Comparison of ENCODE assay signal across 26 mouse cellular contexts in the genomic region with DNA sequence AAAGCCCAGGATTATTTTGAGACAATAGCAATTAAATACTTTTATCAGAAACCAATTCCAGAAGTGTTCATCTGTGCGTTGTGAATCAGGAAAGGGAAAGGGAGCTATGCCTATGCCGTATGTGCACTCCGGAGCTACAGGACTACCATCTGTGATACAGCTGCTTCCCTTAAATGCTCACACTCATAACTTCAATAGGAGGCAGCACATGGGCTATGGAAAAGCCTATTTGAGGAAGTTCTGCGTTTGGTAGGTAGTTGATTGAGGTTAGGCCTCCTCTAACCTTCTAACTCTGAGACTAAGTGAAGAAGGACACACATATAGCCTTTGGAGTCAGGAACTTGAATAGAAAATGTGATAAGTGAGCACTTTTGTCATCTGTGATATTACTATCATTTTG.
"Had no signal": no experiment of that assay in that cellular context is flagged by ENCODE, and none has a peak within 500 bp of the region (broad histone marks: within the 10 kb centered on the region; RNA-seq: fewer than 3 reads in every experiment).

No protein-coding gene starts in this region.

- H3K27ac ChIP-seq: heart, adult 2 months; heart, embryonic 13.5 days; heart, embryonic 15.5 days; hindbrain, embryonic 13.5 days; hindbrain, embryonic 15.5 days; hindbrain, postnatal 0 days; kidney, embryonic 15.5 days; kidney, postnatal 0 days; limb, embryonic 13.5 days; limb, embryonic 15.5 days; liver, embryonic 12.5 days; liver, embryonic 14.5 days had no signal

- H3K36me3 ChIP-seq: heart, embryonic 13.5 days; heart, embryonic 15.5 days; hindbrain, embryonic 13.5 days; hindbrain, embryonic 15.5 days; kidney, embryonic 15.5 days; limb, embryonic 13.5 days; limb, embryonic 15.5 days; liver, embryonic 12.5 days had no signal

- H3K9me3 ChIP-seq: heart, embryonic 13.5 days; heart, embryonic 15.5 days; hindbrain, embryonic 13.5 days; hindbrain, embryonic 15.5 days; kidney, embryonic 15.5 days; limb, embryonic 13.5 days; limb, embryonic 15.5 days; liver, embryonic 12.5 days had no signal

- H3K4me1 ChIP-seq: hindbrain, embryonic 13.5 days; hindbrain, embryonic 15.5 days; kidney, embryonic 15.5 days; limb, embryonic 13.5 days; limb, embryonic 15.5 days; liver, embryonic 12.5 days had no signal

- H3K27me3 ChIP-seq: heart, embryonic 13.5 days; heart, embryonic 15.5 days; hindbrain, embryonic 13.5 days; hindbrain, embryonic 15.5 days; kidney, embryonic 15.5 days; limb, embryonic 13.5 days; limb, embryonic 15.5 days; liver, embryonic 12.5 days had no signal

- H3K4me2 ChIP-seq: heart, embryonic 11.5 days; heart, embryonic 13.5 days; heart, embryonic 15.5 days; hindbrain, embryonic 13.5 days; hindbrain, embryonic 15.5 days; kidney, embryonic 15.5 days; limb, embryonic 13.5 days; limb, embryonic 15.5 days; liver, embryonic 12.5 days had no signal

- H3K9ac ChIP-seq: heart, embryonic 13.5 days; heart, embryonic 15.5 days; hindbrain, embryonic 13.5 days; hindbrain, embryonic 15.5 days; kidney, embryonic 15.5 days; limb, embryonic 13.5 days; limb, embryonic 15.5 days; liver, embryonic 12.5 days; liver, embryonic 14.5 days had no signal

- H3K4me3 ChIP-seq: heart, adult 2 months; heart, embryonic 13.5 days; heart, embryonic 15.5 days; hindbrain, embryonic 13.5 days; hindbrain, embryonic 15.5 days; kidney, embryonic 15.5 days; limb, embryonic 13.5 days; limb, embryonic 15.5 days; liver, embryonic 12.5 days had no signal

- DNase-seq: gastrocnemius, postnatal 14 days; gastrocnemius, postnatal 36 days; heart, adult 11 months; heart, adult 2 months; heart, postnatal 14 days; heart, postnatal 36 days; kidney, adult 11 months; kidney, adult 2 months; kidney, adult 9 months; kidney, postnatal 14 days; kidney, postnatal 36 days; layer of hippocampus, postnatal 36 days; left cerebral cortex, postnatal 4 days had no signal

- ATAC-seq: hindbrain, postnatal 0 days; intestine, embryonic 16.5 days; liver, embryonic 12.5 days had no signal
